Mouse (Mus musculus): ENCODE measurements at regions not wholly inside any gene's neighbourhood (a gene's known extent, or its start where the extent isn't known, plus 50 kb on each side); places are given as distances from the start of the nearest gene placed in this dataset.

DNA sequence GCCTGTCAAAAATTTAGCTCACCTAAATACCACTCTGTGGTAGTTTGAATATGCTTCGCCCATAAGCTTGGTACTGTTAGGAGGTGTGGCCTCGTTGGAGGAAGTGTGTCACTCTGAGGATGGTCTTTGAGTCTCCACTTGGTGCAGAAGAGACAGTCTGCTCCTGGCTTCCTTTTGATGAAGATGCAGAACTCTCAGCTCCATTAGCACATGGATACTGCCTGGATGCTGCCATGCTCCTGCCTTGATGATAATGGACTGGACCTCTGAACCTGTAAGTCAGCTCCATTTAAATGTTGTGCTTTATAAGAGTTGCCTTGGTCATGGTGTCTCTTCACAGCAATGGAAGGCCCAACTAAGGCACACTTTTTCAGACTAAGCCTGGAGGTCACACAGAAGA is 56.9 kb upstream of the Pik3r1 start:
- in situ Hi-C loops (cut with MboI, MseI): no loop called here

DNA sequence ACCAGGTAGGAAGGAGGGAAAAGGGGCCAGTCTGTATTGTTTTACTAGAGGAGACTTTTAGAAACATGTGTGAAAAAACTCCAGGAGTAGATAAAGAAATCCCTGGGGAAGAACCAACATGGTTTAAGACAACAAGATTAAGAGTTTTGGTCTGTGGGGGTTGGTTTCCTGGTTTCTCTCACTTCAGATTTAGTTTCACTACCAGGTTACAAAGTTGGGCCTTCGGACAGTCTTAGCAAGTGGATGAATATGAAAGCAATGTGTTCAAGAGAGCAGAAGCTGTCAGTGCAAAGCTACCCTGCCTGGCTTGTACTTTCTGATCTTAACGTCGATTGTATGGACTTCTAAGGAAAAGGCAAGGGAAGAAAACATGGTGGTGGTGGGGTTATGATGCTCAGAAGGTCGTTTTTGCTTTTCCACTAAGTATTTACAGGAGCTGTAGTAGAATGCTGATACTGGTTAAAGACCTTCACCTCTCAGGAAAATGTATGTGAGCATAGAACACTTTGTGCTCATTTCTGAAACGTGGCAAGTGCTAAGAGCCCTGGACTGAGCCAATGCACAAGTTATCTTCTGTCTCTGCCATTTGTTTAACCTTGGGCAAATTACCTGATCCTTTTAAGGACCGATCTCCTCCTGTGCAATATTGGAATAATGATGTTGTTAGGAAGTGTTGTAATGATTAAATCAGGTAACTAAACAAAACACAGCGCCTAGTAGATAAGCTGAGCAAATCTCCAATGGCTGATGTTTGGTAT is 64.0 kb upstream of the Pik3r1 start:
- in situ Hi-C loops (cut with MboI, MseI): no loop called here

DNA sequence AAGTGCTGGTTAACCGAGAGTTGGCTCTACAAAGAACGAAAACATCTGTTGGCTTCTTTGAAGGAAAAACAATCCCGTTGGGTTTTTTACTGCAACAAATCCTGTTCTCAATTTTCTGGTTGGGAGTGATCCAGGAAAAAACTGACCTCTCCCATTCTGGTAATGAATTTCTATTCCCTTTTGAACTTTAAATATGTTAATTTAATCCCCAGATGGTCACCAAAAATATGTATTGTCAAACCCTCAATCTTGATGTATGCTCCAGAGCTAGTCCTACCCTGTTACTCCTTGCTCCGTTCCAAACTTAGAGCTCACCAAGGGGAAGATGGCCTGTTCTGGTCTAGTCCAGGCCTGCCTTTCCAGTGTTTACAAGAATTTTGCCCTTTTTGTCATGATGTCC is 66.5 kb upstream of the Pik3r1 start:
- in situ Hi-C loops (cut with MboI, MseI): no loop called here

DNA sequence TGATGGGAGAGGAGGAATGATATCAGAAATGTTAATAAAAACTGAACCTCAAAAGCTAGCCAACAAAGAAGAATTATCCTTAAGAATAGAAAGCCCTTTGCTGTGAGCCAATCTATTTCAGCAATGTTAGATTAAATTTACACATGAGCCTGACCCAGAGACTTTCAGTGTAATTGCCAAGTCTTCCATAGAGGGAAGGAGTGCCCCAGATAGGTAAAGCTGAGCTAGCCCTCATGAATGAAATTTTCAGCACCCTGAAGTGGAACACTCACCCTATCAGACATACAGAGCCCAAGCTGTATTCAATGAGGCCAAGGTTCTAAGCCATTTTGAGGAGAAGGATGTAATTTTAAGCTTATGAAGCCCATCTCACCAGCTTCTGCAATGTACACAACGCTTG is 69.0 kb upstream of the Pik3r1 start:
- in situ Hi-C loops (cut with MboI, MseI): no loop called here

DNA sequence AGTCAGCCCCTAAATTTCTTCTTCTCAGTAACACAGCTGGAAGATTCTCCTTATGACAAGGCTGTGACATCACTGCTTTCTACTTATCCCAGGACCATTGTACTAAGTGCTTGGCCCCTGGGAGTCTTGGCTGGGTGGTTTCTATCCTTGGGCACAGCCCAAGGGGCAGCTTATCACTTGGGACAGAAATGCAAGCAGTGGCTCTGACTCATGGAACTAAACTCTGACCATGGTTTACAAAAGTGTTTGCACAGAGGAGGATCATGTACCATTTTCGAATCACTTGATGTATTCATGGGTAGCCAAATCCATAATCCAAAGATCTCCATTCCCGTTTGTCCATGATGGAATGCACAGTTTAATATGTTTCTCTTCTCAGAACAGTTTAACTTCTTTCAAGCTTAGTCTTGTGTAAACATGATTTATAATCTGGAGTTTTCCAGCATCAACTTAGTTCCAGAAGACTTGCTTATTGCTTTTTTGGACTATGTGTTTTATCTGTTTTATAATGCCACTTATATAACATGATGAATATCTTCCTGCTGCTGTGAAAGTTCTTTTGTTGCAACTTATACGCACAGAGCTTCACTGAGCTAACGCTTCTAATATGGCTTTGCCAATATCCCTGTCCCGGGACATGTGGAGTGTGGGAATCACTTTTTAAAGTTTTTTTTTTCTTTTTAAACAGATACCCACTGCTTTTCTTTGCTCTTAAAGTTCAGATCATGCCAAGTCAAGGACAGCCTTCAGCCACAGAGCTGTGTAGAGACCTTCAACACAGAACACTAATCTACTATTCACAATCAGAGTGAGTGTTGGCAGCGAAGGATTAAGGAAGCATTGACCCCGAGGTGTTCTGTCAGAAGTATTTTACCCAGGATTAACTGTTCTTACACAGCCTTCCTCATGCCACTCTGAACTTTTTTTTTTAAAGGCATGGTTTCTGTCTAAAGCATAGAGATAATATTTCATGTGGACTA is 76.7 kb upstream of the Pik3r1 start:
- in situ Hi-C loops (cut with MboI, MseI): no loop called here

DNA sequence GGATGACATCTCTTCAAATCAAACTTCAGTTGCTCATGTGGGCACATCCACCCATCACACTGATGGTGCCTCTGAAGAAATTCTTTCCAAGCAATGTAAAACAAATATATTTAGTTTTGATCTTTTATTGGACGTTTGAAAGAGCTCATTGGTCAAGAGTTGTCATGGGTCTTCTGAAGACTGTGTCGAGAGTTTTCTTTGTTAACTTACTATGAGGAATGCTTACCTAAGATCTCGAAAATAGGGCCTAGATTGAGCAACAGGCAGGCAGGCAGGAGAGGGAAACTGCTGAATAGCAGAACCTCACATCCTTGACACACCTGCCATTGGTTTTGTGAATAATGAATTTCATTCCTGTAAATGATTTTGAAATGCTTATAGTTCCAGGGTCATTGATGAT is 78.0 kb upstream of the Pik3r1 start:
- in situ Hi-C loops (cut with MboI, MseI): no loop called here

DNA sequence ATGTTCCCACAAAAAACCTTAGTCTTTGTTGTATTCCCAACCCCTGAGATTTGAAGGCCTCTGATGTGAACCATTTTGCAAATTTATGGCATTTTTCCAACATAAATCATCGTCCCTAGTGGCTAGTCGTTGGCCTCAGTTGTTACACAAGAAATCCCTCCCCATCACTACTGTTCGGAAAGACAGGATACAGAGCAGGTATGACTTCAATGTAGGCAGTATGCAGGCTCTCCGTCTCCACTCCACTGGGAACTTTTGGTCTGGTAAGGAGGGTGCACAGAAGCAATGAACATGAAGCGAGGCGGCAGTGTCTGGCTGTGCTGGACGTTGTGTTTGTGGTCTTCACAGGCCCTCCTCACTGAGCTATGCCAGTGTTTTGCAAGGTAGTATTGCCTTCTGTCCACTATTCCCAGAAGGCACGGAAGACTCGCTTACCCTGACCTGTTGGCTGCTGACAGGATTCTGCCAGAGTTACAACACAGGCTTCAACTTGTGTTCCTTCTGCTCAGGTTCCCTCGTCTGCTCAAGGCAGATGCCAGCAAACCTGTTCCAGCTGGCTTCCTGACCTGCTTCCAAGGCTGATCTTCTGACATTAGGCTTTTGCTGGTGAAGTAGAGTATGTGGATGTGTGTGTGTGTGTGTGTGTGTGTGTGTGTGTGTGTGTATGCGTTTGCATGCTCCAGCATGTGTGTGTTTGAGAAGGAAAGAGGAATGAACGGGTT is 80.0 kb upstream of the Pik3r1 start:
- in situ Hi-C loops (cut with MboI, MseI): no loop called here

DNA sequence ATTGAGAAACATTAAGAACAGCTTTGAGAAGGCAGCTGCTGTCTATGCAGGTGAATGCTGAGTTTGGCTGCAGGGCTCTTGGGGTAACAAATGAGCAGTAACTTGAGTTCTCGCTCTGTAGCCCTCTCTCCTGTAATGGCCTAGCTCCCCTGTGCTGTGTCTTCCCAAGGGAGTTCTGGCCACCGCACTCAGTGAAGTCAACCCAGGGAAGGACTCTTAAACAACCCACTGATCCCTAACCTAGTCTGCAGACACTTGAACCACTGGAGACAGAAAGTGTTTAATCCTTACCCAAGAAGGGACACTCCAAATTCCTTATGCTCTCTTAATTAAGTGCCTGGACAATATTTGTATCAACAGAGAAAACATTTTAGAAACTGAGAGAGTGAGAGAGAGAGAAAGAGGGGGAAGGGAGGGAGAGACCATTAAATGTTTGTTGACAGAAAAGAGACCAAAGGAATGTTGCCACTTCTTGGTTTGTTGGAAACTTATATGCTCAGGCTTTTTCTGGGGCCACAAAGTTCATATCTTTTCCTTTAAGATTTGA is 80.7 kb upstream of the Pik3r1 start:
- in situ Hi-C loops (cut with MboI, MseI): no loop called here

DNA sequence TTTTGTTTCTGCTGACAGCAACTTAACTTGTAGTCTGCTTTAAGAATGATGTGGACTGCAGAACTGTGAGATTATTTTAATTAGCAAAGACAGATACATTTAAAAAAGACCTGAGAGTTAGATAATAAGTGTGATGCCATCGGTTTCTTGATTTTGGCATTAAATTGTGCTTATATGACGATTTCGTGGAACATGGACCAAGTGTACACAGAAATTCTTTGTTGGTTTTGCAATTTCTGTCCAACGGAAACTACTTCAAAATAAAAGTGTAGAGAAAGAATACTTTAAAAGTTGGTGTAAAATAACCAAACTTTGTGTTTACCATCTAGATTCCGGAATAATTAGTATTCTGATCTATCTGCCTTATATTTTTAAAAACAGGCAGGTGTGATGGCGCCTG is 81.4 kb upstream of the Pik3r1 start:
- in situ Hi-C loops (cut with MboI, MseI): no loop called here

DNA sequence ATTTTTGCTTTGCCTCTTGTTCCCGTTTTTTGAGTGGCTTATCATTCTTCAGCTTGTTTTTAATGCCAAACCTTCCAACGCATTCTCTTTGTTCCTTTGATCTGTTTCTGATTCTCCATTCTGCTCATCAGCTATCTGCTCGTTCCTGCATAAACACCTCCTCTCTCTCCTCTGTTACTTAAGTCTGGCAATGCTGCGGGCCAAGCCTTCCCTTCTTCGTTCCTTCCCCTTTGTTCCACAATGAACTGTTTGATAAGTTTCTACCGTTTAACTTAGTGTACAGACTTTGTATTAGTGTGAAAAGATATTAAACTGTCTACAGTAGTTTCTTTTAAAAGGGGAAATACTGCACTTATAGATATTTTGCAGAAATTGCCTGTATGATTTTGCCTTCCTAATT is 83.3 kb upstream of the Pik3r1 start:
- in situ Hi-C loops (cut with MboI, MseI): no loop called here

DNA sequence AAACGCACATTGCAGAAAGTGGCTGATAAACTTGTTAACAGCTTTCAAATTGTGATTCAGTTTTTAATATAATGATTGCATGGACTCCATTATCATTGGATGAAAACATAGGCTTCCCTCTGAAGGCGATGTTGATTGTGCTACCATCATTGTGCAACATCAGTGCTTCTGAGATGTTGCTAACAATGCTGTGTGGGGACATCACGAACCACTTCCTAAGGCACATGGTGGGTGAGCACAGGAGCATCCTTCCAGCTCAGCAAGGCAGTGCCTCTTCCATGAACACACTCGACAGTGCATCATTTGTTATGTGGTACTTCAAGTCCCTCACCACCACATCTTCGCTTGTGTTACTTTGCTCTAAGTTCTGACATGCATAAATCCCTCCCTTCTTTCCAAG is 84.9 kb upstream of the Pik3r1 start:
- in situ Hi-C loops (cut with MboI, MseI): no loop called here

DNA sequence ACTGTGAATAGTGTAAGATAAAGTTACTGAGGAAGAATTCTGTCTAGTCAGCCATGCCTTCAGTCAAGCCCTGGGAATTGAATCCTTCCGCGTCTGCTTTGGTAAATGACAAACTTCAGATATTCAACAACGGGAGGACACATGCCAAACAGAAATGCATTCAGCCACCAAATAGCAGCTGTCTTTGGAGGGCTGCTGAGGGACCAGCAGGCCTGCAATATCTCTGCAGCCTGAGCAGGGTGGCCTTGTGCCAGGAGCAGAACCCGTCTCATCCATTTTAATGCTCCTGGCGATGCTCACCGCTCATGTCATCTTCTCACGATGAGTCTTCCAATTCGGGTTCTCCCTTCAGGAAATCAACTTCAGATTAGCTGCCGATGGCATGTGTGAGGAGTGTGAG is 87.1 kb upstream of the Pik3r1 start:
- in situ Hi-C loops (cut with MboI, MseI): no loop called here

DNA sequence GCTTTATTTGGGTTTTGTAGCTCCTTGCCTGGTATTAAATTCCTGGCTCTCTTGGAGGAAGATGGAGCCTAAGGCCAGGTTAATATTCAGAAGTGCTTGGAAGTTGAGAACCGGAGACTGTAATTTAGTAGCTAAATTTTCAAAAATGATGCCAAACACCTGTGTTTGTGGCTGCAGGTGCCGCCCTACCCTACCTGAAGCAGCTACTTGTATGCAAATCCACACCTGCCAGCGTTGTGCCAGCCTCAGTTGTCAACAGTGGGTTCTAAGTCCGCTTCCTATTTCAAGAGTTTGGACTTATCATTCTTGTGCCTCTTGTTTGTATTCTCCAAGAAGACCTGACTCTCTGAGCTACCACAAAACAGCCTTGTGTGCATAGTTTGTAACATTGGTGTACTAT is 92.7 kb upstream of the Pik3r1 start:
- in situ Hi-C loops (cut with MboI, MseI): no loop called here

DNA sequence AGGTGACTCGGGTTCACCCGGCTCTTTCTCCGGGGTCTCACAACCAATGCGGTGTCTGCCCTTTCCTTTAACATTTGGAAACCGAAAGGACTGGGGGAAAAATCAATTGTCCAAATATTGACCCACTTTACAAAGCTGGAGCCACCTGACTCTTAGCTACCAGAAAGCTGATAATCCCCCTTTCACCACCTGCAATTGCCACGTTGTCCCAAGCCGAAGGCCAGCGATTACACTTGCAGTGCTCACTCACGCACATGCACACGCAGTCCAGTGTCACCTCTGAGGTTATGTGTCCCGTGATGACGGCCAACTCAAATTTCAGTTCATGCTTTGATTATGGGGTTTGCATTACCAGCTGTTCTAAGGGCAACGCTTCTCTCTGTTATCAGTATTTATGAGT is 94.0 kb upstream of the Pik3r1 start:
- in situ Hi-C loops (cut with MboI, MseI): no loop called here

DNA sequence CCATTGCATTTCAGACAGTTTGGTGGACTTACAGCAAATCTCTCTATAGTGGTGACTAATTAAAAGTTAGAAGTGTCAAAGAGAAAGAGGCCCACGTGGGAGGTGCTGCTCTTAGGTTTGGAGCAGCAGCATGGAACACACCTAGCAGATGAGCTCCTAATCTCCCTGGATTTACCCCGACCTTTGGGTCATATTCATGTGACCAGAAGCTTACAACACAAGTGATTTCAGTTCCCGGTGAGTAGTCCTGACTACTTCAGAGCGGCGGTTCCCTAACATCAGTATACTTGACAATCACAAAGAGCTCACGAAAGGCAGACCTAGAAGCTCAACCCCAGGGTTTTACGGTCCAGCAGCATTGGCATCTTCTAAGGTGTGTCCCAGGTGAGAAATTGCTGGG is 95.0 kb upstream of the Pik3r1 start:
- in situ Hi-C loops (cut with MboI, MseI): no loop called here

DNA sequence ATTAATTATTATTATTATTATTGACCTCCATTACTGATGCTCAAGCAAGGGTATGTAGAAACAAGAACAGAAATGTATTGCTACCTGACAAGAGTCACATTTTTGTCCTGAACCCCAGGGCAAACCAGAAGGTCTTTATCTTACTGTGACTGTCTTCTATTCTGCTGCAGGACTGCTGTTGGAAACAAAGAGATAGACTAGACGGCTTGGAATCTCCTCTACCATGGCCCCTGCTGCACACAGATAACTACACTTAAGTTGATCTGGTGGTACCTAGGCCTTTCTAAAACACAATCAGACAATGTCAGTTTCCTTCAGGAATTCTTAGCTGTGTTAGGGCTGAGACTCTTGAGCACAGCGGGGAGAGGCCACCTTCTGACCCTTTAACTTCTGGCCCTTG is 95.6 kb upstream of the Pik3r1 start:
- in situ Hi-C loops (cut with MboI, MseI): no loop called here

DNA sequence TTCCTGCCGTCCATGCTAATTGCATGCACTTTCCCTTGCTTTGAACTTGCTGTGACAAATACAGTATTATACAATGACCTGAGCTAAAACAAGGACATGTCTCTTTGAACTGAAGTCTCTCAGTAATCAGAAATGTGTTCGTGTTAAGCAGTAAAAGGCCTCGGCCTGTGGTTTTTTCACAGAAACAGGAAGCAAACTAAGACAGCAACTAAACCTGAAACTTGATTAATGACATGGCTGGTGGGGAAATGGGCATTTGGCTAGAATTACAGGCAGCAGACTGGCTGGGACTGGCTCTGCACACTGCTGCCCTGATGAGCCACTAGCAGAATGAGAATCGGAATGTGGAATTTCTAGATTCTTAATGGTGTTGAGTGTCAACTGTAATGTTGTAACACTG is 98.8 kb upstream of the Pik3r1 start:
- in situ Hi-C loops (cut with MboI, MseI): no loop called here

DNA sequence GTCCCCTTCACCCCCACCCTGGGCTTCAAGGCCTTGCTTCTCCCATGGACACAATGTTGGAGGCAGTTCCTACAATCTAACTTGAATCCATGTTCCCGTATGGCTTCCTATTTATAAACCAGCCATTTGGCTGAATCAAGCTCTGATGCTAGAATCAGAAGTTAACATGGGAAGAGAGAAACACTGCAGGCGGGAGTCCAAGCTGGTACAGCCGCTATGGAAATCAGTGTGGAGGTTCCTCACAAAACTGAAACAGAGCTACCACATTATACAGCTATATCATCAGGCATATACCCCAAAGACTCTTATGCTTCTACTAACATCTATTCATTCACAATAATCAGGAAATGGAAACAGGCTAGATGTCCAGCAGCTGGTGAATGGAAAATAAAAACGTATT is 106.7 kb upstream of the Pik3r1 start:
- in situ Hi-C loops (cut with MboI, MseI): no loop called here

DNA sequence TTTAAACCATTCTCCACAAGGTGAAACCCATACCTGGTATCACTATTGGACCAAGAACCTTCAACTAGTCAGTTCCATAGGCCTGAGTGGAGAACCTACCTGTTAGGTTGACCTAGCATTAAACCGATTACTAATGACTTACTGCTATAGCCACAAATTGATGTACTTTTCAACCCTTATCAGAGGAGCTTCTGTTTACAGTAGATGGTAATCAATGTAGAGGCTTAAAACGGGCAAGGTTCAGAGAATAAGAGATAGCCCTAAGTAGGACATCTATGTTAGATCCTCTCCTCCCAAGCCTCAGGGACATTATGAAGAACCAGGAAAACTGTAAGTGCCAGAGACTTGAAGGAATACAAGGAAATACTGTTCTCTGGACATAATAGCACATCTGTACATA is 108.1 kb upstream of the Pik3r1 start:
- in situ Hi-C loops (cut with MboI, MseI): no loop called here

DNA sequence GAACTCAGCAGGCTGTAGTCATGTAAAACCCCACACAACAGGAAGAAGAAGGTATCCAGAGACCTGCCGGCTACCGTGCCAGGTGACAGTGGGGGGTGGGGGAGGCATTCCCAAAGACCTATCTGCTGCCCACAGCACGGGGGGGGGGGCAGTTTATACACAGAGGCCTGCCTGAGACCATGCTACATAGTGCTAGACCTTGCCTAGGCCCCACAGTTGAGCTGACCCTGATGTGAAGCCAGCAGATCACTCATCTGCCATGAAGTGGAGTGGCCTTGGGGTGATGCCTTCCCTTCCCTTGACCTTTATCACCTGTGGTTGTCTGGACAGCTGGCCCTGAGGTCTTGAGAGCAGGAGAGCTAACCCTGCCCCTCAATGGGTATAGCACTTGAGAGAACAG is 108.6 kb upstream of the Pik3r1 start:
- in situ Hi-C loops (cut with MboI, MseI): no loop called here

DNA sequence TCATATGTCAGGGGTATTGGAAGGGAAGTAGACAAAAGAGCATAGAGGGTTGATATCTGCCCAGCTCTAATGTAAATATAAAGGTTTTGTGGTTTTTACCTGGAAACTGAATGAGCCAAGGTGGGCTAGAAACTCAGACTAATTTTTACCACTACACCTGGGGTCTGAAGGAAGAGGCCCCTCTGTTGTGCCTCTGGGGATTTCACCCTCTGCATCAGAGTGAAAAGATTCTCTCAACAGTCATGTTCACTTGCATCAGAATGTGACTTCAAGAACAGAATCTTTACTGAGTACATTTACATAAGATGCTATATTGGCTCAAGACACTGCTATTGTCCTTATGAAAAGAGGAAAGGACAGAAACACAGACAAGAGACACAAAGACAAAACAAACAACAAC is 110.2 kb upstream of the Pik3r1 start:
- in situ Hi-C loops (cut with MboI, MseI): no loop called here

DNA sequence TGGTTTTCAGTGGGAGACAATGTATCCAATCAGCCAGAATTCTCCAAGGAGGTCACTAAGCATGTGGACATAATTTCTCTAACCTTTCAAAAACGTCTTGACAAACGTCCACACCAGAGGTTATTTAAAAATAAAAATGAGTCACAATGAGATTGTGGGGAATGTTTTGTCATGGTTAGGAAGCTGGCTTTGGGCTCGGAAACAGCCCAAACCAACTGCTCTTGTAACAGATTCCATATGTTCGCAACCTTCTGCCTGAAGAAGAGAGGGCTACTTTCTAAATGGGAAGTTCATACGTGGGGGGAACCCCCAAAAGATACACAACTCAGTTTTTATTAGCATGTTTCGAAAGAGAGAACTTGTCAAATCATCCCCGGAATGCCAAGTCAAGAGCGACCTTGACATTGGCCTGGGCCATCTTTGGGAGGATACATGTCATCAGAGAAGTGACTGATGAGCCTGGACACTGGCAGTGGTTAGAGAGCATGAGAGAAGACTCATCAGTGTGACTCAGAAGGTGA is 111.6 kb upstream of the Pik3r1 start:
- in situ Hi-C loops (cut with MboI, MseI): no loop called here
